Mouse (Mus musculus): ENCODE measurements around the gene Gart. TPM values are rescaled to one million over a fixed set of nuclear protein-coding genes. Genes with fewer than 3 reads are reported as not detected.

Gart gene
- polyA plus RNA-seq, 1 experiment: 173 TPM

DNA sequence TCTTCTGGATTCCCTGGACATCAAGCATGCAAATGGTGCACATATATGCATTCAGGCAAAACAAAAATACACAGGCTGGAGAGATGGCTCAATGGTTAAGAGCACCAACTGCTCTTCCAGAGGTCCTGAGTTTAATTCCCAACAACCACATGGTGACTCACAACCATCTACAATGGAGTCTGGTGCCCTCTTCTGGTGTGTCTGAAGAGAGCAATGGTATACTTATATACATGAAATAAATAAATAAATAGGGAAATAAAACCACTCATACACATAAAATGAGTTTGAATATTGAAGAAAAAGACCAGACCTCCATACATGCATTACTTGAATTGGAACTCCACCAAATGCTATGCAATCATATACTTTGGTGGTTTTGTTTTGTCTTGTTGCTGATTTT, 47.5 kb downstream of the Gart start:
- Histone ChIP-seq H3K4me3 (replicated peaks) (no peak overlapping the region), H3K36me3 (replicated peaks; ENCODE audit: low read length) (peaks cover 7% of the 10 kb centered on the region), H3K27me3 (replicated peaks) (peaks cover 15% of the 10 kb centered on the region), H3K9me3 (no peaks in the 10 kb centered on the region), H3K4me1 (peaks cover 52% of the 10 kb centered on the region)
- TF ChIP-seq FLI1 (IDR thresholded peaks at IDR 0.05; ENCODE audit: low read length) (no peak), GATA1 (IDR thresholded peaks at IDR 0.05; ENCODE audit: borderline replicate concordance, low read length) (no peak)

DNA sequence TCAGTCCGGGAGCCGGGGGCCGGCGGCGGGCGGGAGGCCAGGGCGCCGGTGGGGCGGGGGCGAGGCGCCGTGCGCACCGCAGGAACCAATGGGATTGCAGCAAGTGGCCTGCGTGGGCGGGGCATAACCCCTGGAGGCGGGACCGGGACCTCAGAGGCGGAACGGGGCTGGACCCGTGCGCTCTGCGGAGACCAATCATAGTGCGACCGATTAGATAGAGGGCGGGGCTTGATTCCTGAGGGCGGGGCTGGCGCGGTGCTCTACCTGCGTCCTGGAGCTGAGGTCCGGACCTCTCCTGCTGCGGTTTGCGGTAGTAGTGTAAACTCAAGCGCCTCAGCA, 49.1 kb downstream of the Gart start, which contains the start of gene Tmem50b:
Tmem50b (minus strand) TSS at position 129 of the 339 bp plus-strand sequence.
- H3K4me1 ChIP-seq: peaks cover 67% of the 10 kb centered on the region
- H3K9me3 ChIP-seq: no peaks in the 10 kb centered on the region
- TF ChIP-seq FLI1 (IDR thresholded peaks at IDR 0.05; ENCODE audit: low read length): no peak
- no peak for TF ChIP-seq GATA1 (IDR thresholded peaks at IDR 0.05; ENCODE audit: borderline replicate concordance, low read length)
- peaks cover 13% of the 10 kb centered on the region for H3K27me3 ChIP-seq (replicated peaks)
- peak within 1 kb of the TSS; percentile 96 for H3K4me3 ChIP-seq (replicated peaks)
- H3K36me3 ChIP-seq (replicated peaks; ENCODE audit: low read length): peaks cover 11% of the 10 kb centered on the region

DNA sequence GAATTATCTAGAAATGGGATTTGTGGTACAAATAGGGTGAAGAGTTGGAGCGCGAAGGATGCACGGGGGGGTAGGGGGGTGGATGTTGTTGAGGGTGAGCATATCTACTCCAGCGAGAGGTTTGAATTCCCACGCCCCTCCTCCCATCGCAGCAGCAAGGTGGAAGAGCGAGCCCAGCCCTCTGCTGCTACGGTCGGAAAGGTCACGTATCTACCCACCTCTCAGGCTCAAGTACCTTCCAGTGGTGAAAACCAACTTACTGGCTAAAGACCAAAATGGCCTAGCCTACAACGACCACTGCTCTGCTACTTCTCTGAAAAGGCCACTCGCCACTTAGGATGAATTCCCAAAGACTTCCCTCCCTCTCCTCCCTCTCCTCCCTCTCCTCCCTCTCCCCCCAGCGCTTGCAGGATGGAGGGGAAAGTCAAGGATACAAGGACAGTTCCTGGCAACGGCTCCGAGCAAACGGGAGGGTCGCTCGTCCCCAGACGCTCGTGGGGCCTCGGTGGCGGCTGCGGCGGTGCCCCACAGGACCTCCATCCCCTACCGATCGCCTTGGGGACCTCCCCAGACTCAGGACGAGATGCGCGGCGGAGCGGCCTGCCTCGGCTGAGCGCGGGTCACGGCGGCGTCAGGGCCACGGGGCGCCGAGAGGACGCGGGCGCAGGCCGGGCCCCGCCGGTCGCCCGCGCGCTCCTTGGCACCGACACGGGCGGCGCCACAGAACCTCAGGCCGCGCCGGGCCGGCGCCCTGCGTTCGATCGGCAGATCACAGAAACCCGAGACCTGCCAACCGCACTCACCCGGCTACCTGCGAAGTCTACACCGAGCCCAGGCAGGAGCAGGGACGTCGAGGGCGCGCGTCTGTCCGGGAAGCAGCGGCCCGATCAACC, 49.7 kb downstream of the Gart start:
- Histone ChIP-seq H3K9me3 (no peaks in the 10 kb centered on the region), H3K4me3 (replicated peaks) (peak overlapping the region; percentile 96), H3K27me3 (replicated peaks) (peaks cover 13% of the 10 kb centered on the region), H3K4me1 (peaks cover 73% of the 10 kb centered on the region), H3K36me3 (replicated peaks; ENCODE audit: low read length) (peaks cover 15% of the 10 kb centered on the region)
- TF ChIP-seq GATA1 (IDR thresholded peaks at IDR 0.05; ENCODE audit: borderline replicate concordance, low read length) (no peak), FLI1 (IDR thresholded peaks at IDR 0.05; ENCODE audit: low read length) (no peak)

DNA sequence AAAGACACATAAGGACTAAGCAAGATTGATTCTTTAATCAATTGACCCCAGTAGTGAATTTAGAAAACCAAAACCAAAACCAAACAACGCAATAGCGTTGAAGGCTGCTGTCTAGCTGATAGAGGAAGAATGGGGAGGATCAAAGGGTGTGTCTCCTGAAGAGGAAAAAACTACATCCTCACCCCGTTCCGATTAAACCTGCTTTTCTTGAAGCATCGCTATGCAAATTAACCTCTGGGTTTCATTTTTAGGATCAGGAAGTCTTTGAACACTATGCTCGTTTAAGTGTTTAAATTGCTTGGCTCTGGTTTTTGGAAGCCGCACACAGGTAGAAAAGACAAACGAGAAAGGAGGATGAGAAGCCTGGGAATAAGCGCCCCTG, 50.4 kb downstream of the Gart start:
- no peaks in the 10 kb centered on the region for H3K9me3 ChIP-seq
- H3K27me3 ChIP-seq (replicated peaks): peaks cover 11% of the 10 kb centered on the region
- peaks cover 19% of the 10 kb centered on the region for H3K36me3 ChIP-seq (replicated peaks; ENCODE audit: low read length)
- H3K4me1 ChIP-seq: peaks cover 70% of the 10 kb centered on the region
- TF ChIP-seq FLI1 (IDR thresholded peaks at IDR 0.05; ENCODE audit: low read length): no peak
- TF ChIP-seq GATA1 (IDR thresholded peaks at IDR 0.05; ENCODE audit: borderline replicate concordance, low read length): no peak
- H3K4me3 ChIP-seq (replicated peaks): peak overlapping the region; percentile 96

GRCm38 (mm10) chr16:91595076-91595475, 51.7 kb downstream of the Gart start:
- H3K4me1 ChIP-seq: peaks cover 72% of the 10 kb centered on the region
- peaks cover 9% of the 10 kb centered on the region for H3K27me3 ChIP-seq (replicated peaks)
- peaks cover 19% of the 10 kb centered on the region for H3K36me3 ChIP-seq (replicated peaks; ENCODE audit: low read length)
- TF ChIP-seq FLI1 (IDR thresholded peaks at IDR 0.05; ENCODE audit: low read length): no peak
- no peak for TF ChIP-seq GATA1 (IDR thresholded peaks at IDR 0.05; ENCODE audit: borderline replicate concordance, low read length)
- peak overlapping the region; percentile 51 for H3K4me3 ChIP-seq (replicated peaks)
- H3K9me3 ChIP-seq: no peaks in the 10 kb centered on the region

- Histone ChIP-seq H3K4me3 (replicated peaks) (no peak overlapping the region), H3K36me3 (replicated peaks; ENCODE audit: low read length) (peaks cover 19% of the 10 kb centered on the region), H3K27me3 (replicated peaks) (peaks cover 13% of the 10 kb centered on the region), H3K9me3 (no peaks in the 10 kb centered on the region), H3K4me1 (peaks cover 65% of the 10 kb centered on the region)
- TF ChIP-seq GATA1 (IDR thresholded peaks at IDR 0.05; ENCODE audit: borderline replicate concordance, low read length) (no peak), FLI1 (IDR thresholded peaks at IDR 0.05; ENCODE audit: low read length) (no peak)
Observed at GRCm38 (mm10) chr16:91593262-91593661, 53.5 kb downstream of the Gart start.

- Histone ChIP-seq H3K9me3 (no peaks in the 10 kb centered on the region), H3K4me3 (replicated peaks) (no peak overlapping the region), H3K27me3 (replicated peaks) (peaks cover 13% of the 10 kb centered on the region), H3K36me3 (replicated peaks; ENCODE audit: low read length) (peaks cover 19% of the 10 kb centered on the region), H3K4me1 (peaks cover 68% of the 10 kb centered on the region)
- TF ChIP-seq GATA1 (IDR thresholded peaks at IDR 0.05; ENCODE audit: borderline replicate concordance, low read length) (no peak), FLI1 (IDR thresholded peaks at IDR 0.05; ENCODE audit: low read length) (no peak)
Observed at GRCm38 (mm10) chr16:91592162-91592561, 54.6 kb downstream of the Gart start.

DNA sequence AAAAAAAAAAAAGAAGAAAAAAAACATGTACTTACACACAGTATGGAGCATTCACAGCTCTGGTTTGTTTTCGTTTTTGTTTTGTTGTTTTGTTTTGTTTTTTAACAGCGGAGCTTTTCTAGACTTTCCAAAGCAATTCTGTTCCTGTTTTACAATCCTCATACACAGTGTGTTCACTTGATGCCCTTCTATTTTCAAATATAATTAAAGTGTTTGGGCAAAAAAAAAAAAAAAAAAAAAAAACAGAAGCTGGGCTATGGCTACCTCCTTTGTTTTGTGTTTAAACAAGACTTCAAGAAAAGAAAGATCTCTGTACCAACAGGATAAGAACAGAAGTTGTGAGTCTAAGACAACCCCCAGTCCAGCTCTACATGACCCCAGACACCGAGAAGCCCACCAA, 58.0 kb downstream of the Gart start:
- TF ChIP-seq GATA1 (IDR thresholded peaks at IDR 0.05; ENCODE audit: borderline replicate concordance, low read length): no peak
- TF ChIP-seq FLI1 (IDR thresholded peaks at IDR 0.05; ENCODE audit: low read length): no peak

GRCm38 (mm10) chr16:91587730-91588453, 58.9 kb downstream of the Gart start:
- H3K4me1 ChIP-seq: peaks cover 46% of the 10 kb centered on the region
- H3K4me3 ChIP-seq (replicated peaks): no peak overlapping the region
- peaks cover 10% of the 10 kb centered on the region for H3K27me3 ChIP-seq (replicated peaks)
- peaks cover 41% of the 10 kb centered on the region for H3K36me3 ChIP-seq (replicated peaks; ENCODE audit: low read length)
- TF ChIP-seq FLI1 (IDR thresholded peaks at IDR 0.05; ENCODE audit: low read length): no peak
- no peak for TF ChIP-seq GATA1 (IDR thresholded peaks at IDR 0.05; ENCODE audit: borderline replicate concordance, low read length)
- no peaks in the 10 kb centered on the region for H3K9me3 ChIP-seq

More for the DNA sequence above, 58.0 kb downstream of the Gart start:
- peaks cover 54% of the 10 kb centered on the region for H3K4me1 ChIP-seq
- peaks cover 10% of the 10 kb centered on the region for H3K27me3 ChIP-seq (replicated peaks)
- H3K36me3 ChIP-seq (replicated peaks; ENCODE audit: low read length): peaks cover 39% of the 10 kb centered on the region
- H3K9me3 ChIP-seq: no peaks in the 10 kb centered on the region
- no peak overlapping the region for H3K4me3 ChIP-seq (replicated peaks)

- Histone ChIP-seq H3K4me3 (replicated peaks) (no peak overlapping the region), H3K9me3 (no peaks in the 10 kb centered on the region), H3K27me3 (replicated peaks) (peaks cover 9% of the 10 kb centered on the region), H3K4me1 (peaks cover 32% of the 10 kb centered on the region), H3K36me3 (replicated peaks; ENCODE audit: low read length) (peaks cover 41% of the 10 kb centered on the region)
- TF ChIP-seq GATA1 (IDR thresholded peaks at IDR 0.05; ENCODE audit: borderline replicate concordance, low read length) (no peak), FLI1 (IDR thresholded peaks at IDR 0.05; ENCODE audit: low read length) (no peak)
Observed at GRCm38 (mm10) chr16:91586244-91586643, 60.5 kb downstream of the Gart start.
